Mouse (Mus musculus) G1E (cell line): ENCODE measurements around the gene Ephb1.

Experiments used
- CTCF ChIP-seq: IDR thresholded peaks from 2 replicates; pipeline ENCODE4 v1.5.1; 2012; ENCODE audit warnings: low read depth, low read length, inconsistent platforms, mixed read lengths
- GATA1 ChIP-seq: IDR thresholded peaks from 2 replicates; pipeline ENCODE4 v1.6.1; 2012; ENCODE audit warnings: borderline replicate concordance, low read length, inconsistent platforms, mixed read lengths
- GATA2 ChIP-seq: IDR thresholded peaks from 2 replicates; pipeline ENCODE4 v1.6.1; 2012; ENCODE audit warnings: low read depth, low read length, inconsistent platforms, borderline replicate concordance
- POLR2AphosphoS5 ChIP-seq: IDR thresholded peaks from 2 replicates; pipeline ENCODE4 v1.6.1; 2012; ENCODE audit warnings: low read depth, low read length, inconsistent platforms; ENCODE audit not compliant: insufficient replicate concordance
- TAL1 ChIP-seq: conservative IDR thresholded peaks from 2 replicates; pipeline ENCODE4 v1.6.1; 2012; ENCODE audit warnings: low read depth, low read length, inconsistent platforms, mixed read lengths

DNA sequence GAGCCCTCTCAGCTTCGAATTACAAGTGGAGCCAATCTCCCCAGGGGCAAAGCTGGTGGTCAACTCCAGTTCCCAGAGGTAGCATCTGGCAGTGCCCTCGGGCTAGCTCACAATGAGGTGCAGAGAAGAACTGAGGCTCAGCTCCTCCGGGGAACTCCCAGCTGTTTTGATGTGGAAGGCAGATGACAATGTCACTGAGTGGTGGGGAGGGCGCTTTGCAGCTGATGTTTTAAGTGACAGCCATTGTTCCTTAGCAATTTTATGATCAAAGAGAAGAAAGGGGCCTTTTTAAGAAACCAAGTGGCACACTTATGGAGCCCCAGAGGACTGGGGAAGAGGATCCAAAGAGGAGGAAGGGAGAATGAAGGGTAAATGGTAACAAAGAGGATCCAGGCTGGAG lies 46.8 kb downstream of the Ephb1 start:
- TF ChIP-seq CTCF (no peak), TAL1 (no peak), GATA1 (no peak), POLR2AphosphoS5 (no peak), GATA2 (no peak)
